Mouse (Mus musculus) left cerebral cortex, postnatal 10 days (tissue): ENCODE data around the gene Cdc42bpa. TPM values are rescaled to one million over a fixed set of nuclear protein-coding genes. Genes with fewer than 3 reads are reported as not detected.
A peak's percentile ranks its signal among the peaks of the same experiment; 100 is the strongest.

ENCODE experiments used
- DNase-seq, 2 experiments: peaks; one replicate each; pipeline ENCODE4 v3.0.0; 2021 to 2022; ENCODE audit warnings: low spot score in 2 of 2, mixed read lengths in 1 of 2; ENCODE audit errors: extremely low spot score in 1 of 2
- intact Hi-C: fragments of 180-260 bp; cut with DNase I; formaldehyde crosslinking; loops from one replicate; pipeline ENCODE4 v1.15.1; 2025
- total RNA-seq, 2 experiments: library from RNA; stranded (reverse); gene quantifications; 2 replicates each; pipeline ENCODE4 v1.2.3; 2021

The Cdc42bpa gene
- total RNA-seq, 2 experiments from 2014 or later: 218 to 229 TPM

DNA sequence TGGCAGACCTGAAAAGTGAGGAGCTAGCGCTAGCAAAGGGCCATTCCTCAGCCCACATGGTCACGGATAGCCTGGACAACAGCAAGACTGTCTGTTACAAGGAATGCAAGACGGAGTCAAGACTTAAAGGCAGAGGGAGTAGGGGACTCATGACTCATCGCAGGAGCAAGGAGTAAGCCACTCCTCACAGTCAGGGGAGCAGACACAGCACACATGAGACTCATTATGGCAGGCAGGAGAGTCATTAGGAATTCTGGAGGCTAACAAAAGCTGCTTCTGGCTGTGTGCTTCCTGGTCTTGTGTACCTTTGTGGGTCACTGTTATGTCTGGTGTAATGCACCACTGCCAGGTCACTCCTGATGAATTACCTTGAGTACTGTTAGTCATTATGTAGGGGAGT, 178.9 kb downstream of the Cdc42bpa start:
- DNase-seq: no peak
- intact Hi-C loops: no loop called here

GRCm38 (mm10) chr1:180140970-180141369, 180.7 kb downstream of the Cdc42bpa start:
- DNase-seq: no peak
- intact Hi-C loops: loop anchor here (10.0 kb wide), 1 partner anchor 356 kb away; no protein-coding TSS in a partner anchor

- intact Hi-C loops: loop anchor here (10.0 kb wide), 1 partner anchor 363 kb away; no protein-coding TSS in a partner anchor
- no peak for DNase-seq
Measured at GRCm38 (mm10) chr1:180148036-180148435, 187.8 kb downstream of the Cdc42bpa start.

DNA sequence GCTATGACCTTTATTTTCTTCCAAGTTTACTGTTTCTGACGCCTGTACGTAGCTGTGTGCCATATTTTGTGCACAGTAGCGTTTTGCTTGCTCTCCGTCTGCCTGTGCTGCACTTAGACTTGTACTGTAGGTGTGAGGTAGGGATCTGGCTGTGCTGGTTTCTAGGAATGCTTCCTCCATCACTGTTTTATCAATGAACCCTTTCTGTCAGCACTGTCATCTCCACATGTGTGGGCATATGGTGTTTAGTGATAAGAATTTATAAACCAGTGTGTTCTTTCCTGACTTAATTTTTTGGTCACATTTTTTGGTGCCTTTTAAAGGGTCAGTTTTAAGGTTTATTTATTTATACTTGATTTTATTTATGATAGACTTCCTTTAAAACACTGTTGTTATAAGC, 188.3 kb downstream of the Cdc42bpa start:
- intact Hi-C loops: loop anchor here (10.0 kb wide), 1 partner anchor 364 kb away; no protein-coding TSS in a partner anchor
- no peak for DNase-seq

GRCm38 (mm10) chr1:180151191-180151590, 190.9 kb downstream of the Cdc42bpa start:
- intact Hi-C loops: no loop called here
- no peak for DNase-seq

GRCm38 (mm10) chr1:180158648-180159047, 198.4 kb downstream of the Cdc42bpa start:
- no peak for DNase-seq
- intact Hi-C loops: no loop called here

- intact Hi-C loops: no loop called here
- DNase-seq: no peak
Measured at GRCm38 (mm10) chr1:180160545-180160944, 200.3 kb downstream of the Cdc42bpa start.

DNA sequence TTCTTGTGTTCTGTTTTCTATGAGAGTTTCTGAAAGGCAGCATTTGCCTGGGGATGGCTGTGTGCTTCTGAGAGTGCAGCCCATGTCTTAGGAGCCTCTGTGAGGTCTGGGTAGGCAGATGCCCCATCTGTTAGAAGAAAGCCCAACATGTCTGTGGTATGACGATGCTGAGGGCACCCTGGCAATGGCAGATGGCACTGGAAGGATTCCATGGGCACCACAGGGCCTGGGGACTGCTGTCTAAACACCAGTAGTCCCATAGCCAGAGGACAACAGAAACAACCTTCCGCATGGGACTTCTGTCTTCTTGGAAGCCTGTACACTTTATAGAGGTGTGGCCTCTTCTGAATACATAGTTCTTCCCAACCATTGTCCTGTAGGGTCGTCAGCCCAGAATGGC, 200.9 kb downstream of the Cdc42bpa start:
- no peak for DNase-seq
- intact Hi-C loops: no loop called here

DNA sequence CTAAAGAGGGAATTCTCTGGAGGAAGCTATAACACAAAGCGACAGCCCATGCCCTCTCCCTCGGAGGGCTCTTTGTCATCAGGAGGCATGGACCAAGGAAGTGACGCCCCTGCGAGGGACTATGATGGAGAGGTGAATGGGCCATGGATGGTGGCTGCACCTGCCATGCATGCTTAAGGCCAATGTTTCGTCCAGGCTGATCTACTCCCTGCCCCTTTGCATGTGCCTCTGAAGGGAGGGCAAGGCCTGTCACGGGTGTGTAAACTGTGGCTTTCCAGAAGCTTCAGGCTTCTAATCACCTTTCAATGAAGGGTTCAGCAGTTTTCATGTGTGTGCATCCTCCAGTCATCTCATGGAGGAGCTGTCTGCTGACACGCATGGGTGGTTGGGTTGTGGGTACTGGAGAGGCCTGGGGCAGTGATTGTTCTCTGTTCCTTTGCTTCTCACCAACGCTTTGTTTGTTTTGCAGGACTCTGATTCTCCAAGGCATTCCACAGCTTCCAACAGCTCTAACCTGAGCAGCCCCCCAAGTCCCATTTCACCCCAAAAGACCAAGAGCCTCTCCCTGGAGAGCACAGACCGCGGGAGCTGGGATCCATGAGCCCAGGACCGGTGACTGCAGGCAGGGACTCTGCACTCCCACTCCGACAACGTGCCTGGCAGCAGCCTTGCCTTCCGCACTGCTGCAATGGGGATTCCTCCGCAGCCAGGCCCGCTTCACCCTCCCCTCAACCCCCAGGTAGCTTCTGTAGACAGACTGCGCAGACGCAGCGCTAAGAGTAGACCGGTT, 201.5 kb downstream of the Cdc42bpa start:
- intact Hi-C loops: no loop called here
- DNase-seq: no peak

GRCm38 (mm10) chr1:180162986-180163385, 202.7 kb downstream of the Cdc42bpa start:
- intact Hi-C loops: no loop called here
- DNase-seq: peak in 1 of 2 experiments; percentile 9

GRCm38 (mm10) chr1:180166533-180166932, 206.3 kb downstream of the Cdc42bpa start:
- DNase-seq: peak in 1 of 2 experiments; percentile 13
- intact Hi-C loops: no loop called here

GRCm38 (mm10) chr1:180168294-180168693, 208.0 kb downstream of the Cdc42bpa start:
- peak in 1 of 2 experiments; percentile 31 for DNase-seq
- intact Hi-C loops: no loop called here

DNA sequence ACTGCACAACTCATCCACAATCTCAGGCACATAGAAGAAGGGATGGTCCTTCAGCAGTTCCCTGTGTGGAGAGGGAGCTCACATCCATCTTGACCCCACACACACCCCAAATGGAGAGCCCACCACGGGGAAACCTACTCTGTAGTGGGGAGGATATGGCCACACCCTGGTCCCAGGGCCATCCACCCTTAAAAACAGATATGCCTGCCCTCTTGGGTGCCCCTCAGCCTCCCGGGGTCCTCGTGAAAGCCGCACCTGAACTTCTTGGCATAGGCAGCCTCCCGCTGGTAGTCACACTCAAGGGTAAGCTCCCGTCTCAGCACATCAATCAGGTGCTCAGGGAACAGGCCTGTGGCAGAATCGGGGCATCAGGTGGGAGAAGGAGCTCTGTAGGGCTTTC, 208.9 kb downstream of the Cdc42bpa start:
- intact Hi-C loops: no loop called here
- peak in 1 of 2 experiments; percentile 20 for DNase-seq

DNA sequence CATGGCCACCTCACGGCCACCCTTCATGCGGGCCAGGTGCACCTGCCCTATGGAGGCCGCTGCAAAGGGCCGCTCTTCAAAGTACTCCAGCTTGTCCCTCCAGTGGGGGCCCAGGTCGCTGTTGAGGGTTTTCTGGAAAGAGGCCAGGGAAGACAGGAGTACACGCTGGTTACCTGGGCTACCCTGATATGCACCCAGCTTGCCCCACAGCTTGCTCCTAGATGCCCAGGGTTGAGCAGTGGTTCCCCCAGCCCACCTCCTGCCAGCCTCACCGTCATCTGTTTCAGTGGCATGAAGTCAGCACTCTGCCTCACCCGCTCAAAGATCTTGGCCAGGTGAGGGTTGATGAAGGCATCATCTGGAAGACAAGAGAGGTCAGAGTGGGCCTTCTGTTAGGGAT, 209.8 kb downstream of the Cdc42bpa start:
- intact Hi-C loops: loop anchor here (10.0 kb wide), 1 partner anchor 255 kb away; no protein-coding TSS in a partner anchor
- peak in 1 of 2 experiments; percentile 24 for DNase-seq

DNA sequence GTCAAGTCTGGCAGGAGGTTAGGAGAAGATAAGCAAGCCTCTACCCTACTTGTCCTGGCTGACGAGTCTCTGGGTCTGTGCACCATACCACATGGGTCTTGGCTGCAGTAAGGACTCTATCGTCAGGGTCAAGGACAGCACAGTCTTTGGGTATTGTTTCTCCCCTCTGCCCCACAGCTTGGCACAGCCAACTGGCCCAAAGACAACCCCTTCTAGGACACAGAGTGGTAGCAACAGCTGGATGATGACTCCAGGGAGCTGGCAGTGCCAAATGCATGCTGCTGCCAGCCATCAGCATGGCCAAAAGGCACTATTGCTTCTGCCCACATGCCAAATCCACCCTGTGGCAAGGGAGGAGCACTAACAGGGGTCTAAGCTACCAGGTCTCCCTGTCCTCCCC, 211.6 kb downstream of the Cdc42bpa start:
- intact Hi-C loops: loop anchor here (10.0 kb wide), 1 partner anchor 253 kb away; no protein-coding TSS in a partner anchor

GRCm38 (mm10) chr1:180172600-180172999, 212.3 kb downstream of the Cdc42bpa start:
- DNase-seq: peak in 1 of 2 experiments; percentile 9
- intact Hi-C loops: loop anchor here (10.0 kb wide), 1 partner anchor 252 kb away; no protein-coding TSS in a partner anchor

More for the DNA sequence above, 211.6 kb downstream of the Cdc42bpa start:
- peak in 1 of 2 experiments; percentile 15 for DNase-seq

DNA sequence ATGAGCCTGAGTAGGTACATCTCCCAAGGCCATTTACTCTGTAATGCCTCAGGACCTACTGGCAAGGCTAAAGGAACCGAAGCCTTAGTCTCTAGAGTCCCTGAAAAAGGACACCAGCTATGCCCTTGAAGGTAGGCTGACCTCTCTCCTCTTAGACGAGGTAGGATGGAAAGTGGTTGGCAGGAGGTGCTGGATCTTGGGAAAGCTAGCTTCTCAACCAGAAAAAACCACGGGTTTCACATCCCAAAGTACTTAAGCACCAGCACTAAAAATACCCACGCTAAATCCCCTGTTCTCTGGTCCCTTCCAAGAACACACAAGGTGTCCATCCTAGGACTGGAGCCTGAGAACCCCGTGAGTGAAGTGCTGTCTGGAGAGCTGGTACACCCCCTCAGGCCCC, 212.7 kb downstream of the Cdc42bpa start:
- DNase-seq: no peak
- intact Hi-C loops: loop anchor here (10.0 kb wide), 1 partner anchor 252 kb away; no protein-coding TSS in a partner anchor

DNA sequence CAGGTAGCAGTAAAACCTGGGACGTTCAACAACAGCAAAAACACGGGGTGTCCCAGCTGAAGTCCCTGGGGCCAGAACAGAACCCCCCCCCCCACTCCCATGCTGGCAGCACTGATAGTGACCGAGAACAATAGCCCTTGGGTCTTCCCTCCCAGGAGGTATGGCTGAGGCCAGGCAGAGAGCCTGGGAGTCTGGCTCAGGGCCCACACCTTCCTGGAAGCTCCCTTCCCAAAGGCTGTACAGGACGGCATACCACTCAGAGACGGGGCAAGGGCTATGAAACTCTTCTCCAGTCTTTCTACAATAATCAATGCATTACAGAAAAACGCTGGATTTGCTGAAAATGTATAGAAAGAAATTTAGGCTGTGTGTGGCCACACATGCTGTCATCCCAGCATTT, 214.4 kb downstream of the Cdc42bpa start:
- intact Hi-C loops: loop anchor here (5.0 to 10.0 kb wide), 2 partner anchors 43 to 250 kb away; no protein-coding TSS in a partner anchor
- DNase-seq: no peak

- no peak for DNase-seq
- intact Hi-C loops: loop anchor here (5.0 to 10.0 kb wide), 2 partner anchors 42 to 250 kb away; no protein-coding TSS in a partner anchor
Measured at GRCm38 (mm10) chr1:180175167-180175566, 214.9 kb downstream of the Cdc42bpa start.

DNA sequence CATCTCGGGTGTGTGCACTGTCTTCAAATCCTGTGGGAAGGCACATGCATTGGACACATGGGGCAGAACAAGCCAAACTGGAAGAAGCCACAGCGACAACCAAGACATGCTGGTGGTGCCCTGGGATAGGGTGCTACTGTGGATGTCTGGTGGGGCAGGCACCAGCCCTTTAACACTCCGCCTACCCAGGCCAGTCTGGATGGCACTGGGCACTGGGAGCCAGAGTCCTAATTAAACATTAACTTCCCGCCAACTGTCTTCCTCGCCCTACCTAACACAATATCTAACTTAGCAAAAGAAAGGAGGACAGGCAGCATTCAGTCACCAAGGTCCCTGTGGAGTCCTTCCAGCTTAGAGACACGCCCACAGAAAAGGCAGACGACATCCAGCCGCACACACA, 215.4 kb downstream of the Cdc42bpa start:
- no peak for DNase-seq
- intact Hi-C loops: loop anchor here (5.0 to 10.0 kb wide), 2 partner anchors 42 to 249 kb away; no protein-coding TSS in a partner anchor
